Mouse (Mus musculus): Measurements from ENCODE around the gene Frmd4b.

GRCm38 (mm10) chr6:97568538-97568937, 48.8 kb downstream of the Frmd4b start:
- no peak for TF ChIP-seq POLR2A (IDR thresholded peaks at IDR 0.05; ENCODE audit: insufficient read length, low read depth)
- TF ChIP-seq TCF3 (IDR thresholded peaks at IDR 0.05; ENCODE audit: insufficient read length, low read depth): no peak
- no peak for TF ChIP-seq TCF12 (IDR thresholded peaks at IDR 0.05; ENCODE audit: insufficient read depth, poor library complexity, severe bottlenecking)
- TF ChIP-seq CEBPB (IDR thresholded peaks at IDR 0.05; ENCODE audit: insufficient read depth, poor library complexity, severe bottlenecking): no peak
- no peak for TF ChIP-seq MAX (IDR thresholded peaks at IDR 0.05; ENCODE audit: low read depth)
- TF ChIP-seq POLR2AphosphoS2 (IDR thresholded peaks at IDR 0.05; ENCODE audit: insufficient read length, low read depth): no peak
- TF ChIP-seq MYOG (IDR thresholded peaks at IDR 0.05; ENCODE audit: control insufficient read depth in 1 of 3, insufficient read depth in 1 of 3, insufficient read length in 2 of 3, low read depth in 2 of 3): no peak
- TF ChIP-seq USF1 (IDR thresholded peaks at IDR 0.05; ENCODE audit: low read depth): no peak
- TF ChIP-seq SRF (IDR thresholded peaks at IDR 0.05; ENCODE audit: control insufficient read depth, insufficient read length, low read depth): no peak
- no peak for TF ChIP-seq E2F4 (IDR thresholded peaks at IDR 0.05; ENCODE audit: insufficient read depth)
- no peak for TF ChIP-seq REST (IDR thresholded peaks at IDR 0.05; ENCODE audit: insufficient read depth, insufficient read length)
- no peak for TF ChIP-seq MYOD1 (IDR thresholded peaks at IDR 0.05; ENCODE audit: control insufficient read depth in 1 of 3, insufficient read length in 2 of 3, low read depth in 2 of 3)
